Mouse (Mus musculus) intestine, postnatal 0 days (tissue): Measurements from ENCODE around the gene Enpp4. TPM values are rescaled to one million over a fixed set of nuclear protein-coding genes. Genes with fewer than 3 reads are reported as not detected.
A peak's percentile ranks its signal among the peaks of the same experiment; 100 is the strongest.

Experiments used
- ATAC-seq: fragments of 200-750 bp; cut with Nextera tagmentation; 2 replicates; pipeline ENCODE4 v1.8.0; 2017; ENCODE audit warnings: mild to moderate bottlenecking, moderate TSS enrichment, moderate library complexity
- H3K27ac ChIP-seq: fragments of 300-500 bp; sonication (generic); 2 replicates; pipeline ENCODE4 v1.5.1; 2014; ENCODE audit warnings: mild to moderate bottlenecking, low read depth, low read length, moderate library complexity
- H3K27me3 ChIP-seq: fragments of 300-500 bp; sonication (generic); replicated peaks from 2 replicates; pipeline ENCODE4 v1.6.1; 2014; ENCODE audit warnings: low read length, mixed read lengths; ENCODE audit not compliant: control insufficient read depth, insufficient read depth
- H3K36me3 ChIP-seq: fragments of 300-500 bp; sonication (generic); 2 replicates; pipeline ENCODE4 v1.6.1; 2014; ENCODE audit warnings: mild to moderate bottlenecking, moderate library complexity; ENCODE audit not compliant: control insufficient read depth, insufficient read depth
- H3K4me1 ChIP-seq: fragments of 300-500 bp; sonication (generic); replicated peaks from 2 replicates; pipeline ENCODE4 v1.6.1; 2014; ENCODE audit warnings: antibody characterized with exemption, low read length, mixed read lengths; ENCODE audit not compliant: control insufficient read depth, insufficient read depth
- H3K4me2 ChIP-seq: fragments of 300-500 bp; sonication (generic); replicated peaks from 2 replicates; pipeline ENCODE4 v1.6.1; 2014; ENCODE audit warnings: low read depth, mild to moderate bottlenecking, moderate library complexity
- H3K4me3 ChIP-seq: fragments of 300-500 bp; sonication (generic); 2 replicates; pipeline ENCODE4 v1.5.1; 2014; ENCODE audit warnings: low read depth, low read length
- H3K9ac ChIP-seq: fragments of 300-500 bp; sonication (generic); 2 replicates; pipeline ENCODE4 v1.6.1; 2014; ENCODE audit warnings: mild to moderate bottlenecking, low read depth, low read length
- H3K9me3 ChIP-seq: fragments of 300-500 bp; sonication (generic); 2 replicates; pipeline ENCODE4 v1.6.1; 2016; ENCODE audit warnings: mixed run types; ENCODE audit not compliant: control insufficient read depth
- CTCF ChIP-seq: sonication (generic); IDR thresholded peaks from 2 replicates; pipeline ENCODE4 v1.5.1; 2016; ENCODE audit warnings: low read depth, mild to moderate bottlenecking, control low read depth, antibody characterized with exemption, moderate library complexity
- WGBS: fragments of 180-500 bp; shearing (Covaris S2); extraction: QIAGEN DNeasy Blood & Tissue Kit; methylation state at CpG from one replicate; pipeline ENCODE4 v1.1.7; 2014; 5-methylcytosine and 5-hydroxymethylcytosine counted together
- polyA plus RNA-seq: library from polyadenylated mRNA; unstranded; fragments of >200 nt; fragmentation: Nextera tagmentation; extraction: Ambion mirVana; gene quantifications from 2 replicates; pipeline ENCODE4 v1.2.1, GENCODE M21; 2015

The Enpp4 gene
- polyA plus RNA-seq: 3.1 and 3.6 TPM in 2 replicates

DNA sequence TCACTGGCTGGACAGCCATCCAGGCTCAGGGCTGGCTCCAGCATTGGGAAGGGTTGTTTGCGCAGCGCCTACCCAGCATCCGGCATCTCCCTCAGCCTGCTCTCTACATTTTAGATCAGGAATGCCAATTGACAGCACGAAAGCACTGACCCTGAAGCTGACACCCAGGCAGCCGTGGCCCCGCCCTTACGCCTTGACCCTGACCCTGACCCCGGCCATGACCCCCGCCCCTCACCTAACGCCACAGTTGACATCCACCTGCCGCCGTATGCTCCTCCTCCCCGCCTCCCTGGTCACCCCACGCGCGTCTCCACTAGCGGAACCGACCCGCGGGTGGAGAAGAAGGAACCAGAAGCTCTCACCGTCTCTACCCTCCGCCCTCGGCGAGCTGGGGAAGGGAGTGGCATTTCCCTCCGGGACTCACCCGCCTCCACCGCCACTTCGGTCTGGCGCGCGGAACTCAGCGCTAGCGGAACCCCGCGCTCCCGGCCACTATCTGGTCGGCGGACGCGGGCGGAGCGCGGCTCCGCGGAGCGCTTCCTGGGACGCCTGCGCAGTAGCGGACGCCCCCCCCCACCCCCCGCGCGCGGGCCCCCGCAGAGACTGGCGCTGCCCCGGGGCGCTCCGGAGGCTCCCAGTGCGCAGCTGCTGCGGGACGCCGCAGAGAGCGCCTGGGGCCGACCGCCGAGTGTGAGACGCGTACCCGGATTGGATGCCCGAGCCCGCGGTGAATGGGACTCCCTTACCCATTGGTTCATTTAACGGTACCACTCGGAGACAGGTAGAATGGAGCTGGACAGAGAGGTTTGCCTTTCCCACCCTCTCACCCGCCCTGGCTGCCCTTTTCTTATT, at the start of gene Enpp4:
Gene Enpp4 (minus strand): TSS at position 523 of the 852 bp plus-strand sequence.
- H3K9me3 ChIP-seq: no peaks in the 10 kb centered on the region
- H3K27ac ChIP-seq: peak within 1 kb of the TSS; percentile 50
- H3K36me3 ChIP-seq: no peaks in the 10 kb centered on the region
- peak within 1 kb of the TSS; percentile 97 for H3K4me2 ChIP-seq
- H3K4me3 ChIP-seq: peak within 1 kb of the TSS; percentile 80
- H3K4me1 ChIP-seq: 0 out of 2 replicates have a peak, but pooled peaks cover 5% of the 10 kb centered on the region
- no peaks in the 10 kb centered on the region for H3K27me3 ChIP-seq
- TF ChIP-seq CTCF: no peak
- peak; percentile 97 for ATAC-seq
- peak within 1 kb of the TSS; percentile 59 for H3K9ac ChIP-seq
- under 1% methylated on average over 70 of the region's 76 CpGs for WGBS

DNA sequence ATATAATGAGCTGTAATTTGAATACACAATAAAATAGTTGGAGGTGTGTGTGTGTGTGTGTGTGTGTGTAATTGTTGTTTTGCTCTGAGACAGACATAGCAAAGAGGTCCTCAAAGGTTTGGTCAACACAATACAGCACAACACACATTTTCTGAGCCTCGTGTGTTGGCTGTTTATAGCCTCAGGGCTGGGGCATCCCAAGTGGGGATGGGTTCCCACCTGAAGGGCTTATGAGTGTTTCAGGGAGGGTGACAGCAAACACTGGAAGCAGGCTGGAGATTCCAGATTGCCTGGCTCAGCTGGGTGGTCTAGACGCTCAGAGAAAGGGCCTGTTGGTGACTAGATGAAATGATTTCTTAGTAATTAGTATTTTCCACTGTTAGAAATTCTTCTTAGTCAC, 49.6 kb upstream of the Enpp4 start:
- TF ChIP-seq CTCF: no peak
- WGBS: 59% methylated on average over 2 of the region's 2 CpGs
- ATAC-seq: no peak
- no peaks in the 10 kb centered on the region; the same call in 1 of the 2 replicates for H3K4me1 ChIP-seq
- no peak overlapping the region for H3K4me3 ChIP-seq
- no peaks in the 10 kb centered on the region for H3K9me3 ChIP-seq
- H3K27me3 ChIP-seq: no peaks in the 10 kb centered on the region
- no peaks in the 10 kb centered on the region for H3K36me3 ChIP-seq
- H3K4me2 ChIP-seq: no peak overlapping the region
- H3K27ac ChIP-seq: no peak overlapping the region
- H3K9ac ChIP-seq: no peak overlapping the region

DNA sequence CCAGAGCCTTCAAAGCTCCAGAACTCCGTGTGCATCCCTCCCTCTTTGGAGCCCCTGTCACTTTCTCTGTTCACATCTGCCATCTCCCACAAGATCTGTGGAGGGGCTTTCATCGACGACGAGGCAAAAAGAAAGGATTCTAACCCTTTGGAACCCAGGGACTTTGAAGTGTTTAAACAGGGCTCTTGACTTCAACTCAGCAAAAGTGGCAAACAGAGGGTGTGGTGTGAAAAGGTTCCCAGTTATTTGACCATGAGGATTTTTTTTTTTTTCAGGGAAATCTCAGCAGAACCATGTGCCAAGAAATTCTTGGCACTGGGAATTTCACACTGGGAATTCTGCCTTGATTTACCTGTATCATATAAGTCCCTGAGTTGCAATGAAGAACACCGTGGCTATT, 48.3 kb upstream of the Enpp4 start:
- no peak overlapping the region for H3K9ac ChIP-seq
- no peak overlapping the region for H3K4me3 ChIP-seq
- 36% methylated on average over 5 of the region's 5 CpGs for WGBS
- no peak overlapping the region for H3K27ac ChIP-seq
- no peak for ATAC-seq
- no peaks in the 10 kb centered on the region; the same call in 1 of the 2 replicates for H3K4me1 ChIP-seq
- H3K27me3 ChIP-seq: no peaks in the 10 kb centered on the region
- H3K9me3 ChIP-seq: no peaks in the 10 kb centered on the region
- no peak for TF ChIP-seq CTCF
- no peaks in the 10 kb centered on the region for H3K36me3 ChIP-seq
- no peak overlapping the region for H3K4me2 ChIP-seq

DNA sequence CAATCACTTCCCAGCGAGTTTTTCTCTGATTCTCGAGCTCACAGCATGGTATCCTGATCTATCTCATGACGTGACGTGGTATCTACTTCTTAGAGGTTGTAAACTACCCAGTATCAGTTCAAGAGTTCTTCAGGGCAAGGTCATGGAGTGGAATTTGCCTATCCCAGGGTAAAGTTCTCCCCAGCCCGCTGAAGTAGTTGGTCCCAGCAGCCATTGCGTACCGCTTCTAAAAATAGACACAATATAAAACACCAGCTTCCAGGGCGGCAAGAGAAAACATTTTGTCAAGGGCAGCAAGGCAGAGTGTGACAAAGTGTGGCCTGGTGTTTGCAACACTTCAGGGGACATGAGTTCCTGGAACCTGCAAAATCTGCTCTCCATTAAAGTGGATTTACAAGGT, 46.3 kb upstream of the Enpp4 start:
- H3K9ac ChIP-seq: no peak overlapping the region
- H3K27ac ChIP-seq: peak overlapping the region; percentile 83
- H3K27me3 ChIP-seq: no peaks in the 10 kb centered on the region
- TF ChIP-seq CTCF: no peak
- H3K9me3 ChIP-seq: no peaks in the 10 kb centered on the region
- no peak overlapping the region for H3K4me3 ChIP-seq
- ATAC-seq: peak; percentile 80
- H3K4me2 ChIP-seq: 0 out of 2 replicates have a peak overlapping the region, but pooled peaks have one; percentile 24
- peaks cover 4% of the 10 kb centered on the region; the same call in 1 of the 2 replicates for H3K4me1 ChIP-seq
- 28% methylated on average over 8 of the region's 8 CpGs for WGBS
- no peaks in the 10 kb centered on the region for H3K36me3 ChIP-seq

DNA sequence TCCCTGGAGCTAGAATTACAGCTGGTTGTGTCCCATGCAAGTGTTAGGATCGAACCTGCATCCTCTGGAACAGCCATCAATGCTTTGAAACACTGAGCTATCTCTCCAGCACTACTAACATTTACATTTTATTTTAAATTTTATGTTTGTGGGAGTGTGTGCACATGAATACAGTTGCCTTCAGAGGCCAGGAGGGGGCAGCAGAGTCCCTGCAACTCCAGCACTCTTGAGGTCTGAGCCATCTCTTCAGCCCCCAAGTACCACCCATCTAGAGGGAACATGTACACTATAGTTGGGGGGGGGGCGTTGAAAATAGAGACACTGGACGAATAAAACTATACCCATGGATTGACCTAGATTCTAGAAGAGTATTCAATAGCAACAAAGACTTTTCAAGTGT, 45.5 kb upstream of the Enpp4 start:
- no peak for ATAC-seq
- 79% methylated on average over 3 of the region's 3 CpGs for WGBS
- Histone ChIP-seq H3K4me1 (peaks cover 4% of the 10 kb centered on the region; the same call in 1 of the 2 replicates), H3K27ac (peak overlapping the region; percentile 76), H3K4me3 (no peak overlapping the region), H3K9ac (no peak overlapping the region), H3K27me3 (no peaks in the 10 kb centered on the region), H3K36me3 (no peaks in the 10 kb centered on the region), H3K9me3 (no peaks in the 10 kb centered on the region), H3K4me2 (no peak overlapping the region)
- TF ChIP-seq CTCF: peak; percentile 80

DNA sequence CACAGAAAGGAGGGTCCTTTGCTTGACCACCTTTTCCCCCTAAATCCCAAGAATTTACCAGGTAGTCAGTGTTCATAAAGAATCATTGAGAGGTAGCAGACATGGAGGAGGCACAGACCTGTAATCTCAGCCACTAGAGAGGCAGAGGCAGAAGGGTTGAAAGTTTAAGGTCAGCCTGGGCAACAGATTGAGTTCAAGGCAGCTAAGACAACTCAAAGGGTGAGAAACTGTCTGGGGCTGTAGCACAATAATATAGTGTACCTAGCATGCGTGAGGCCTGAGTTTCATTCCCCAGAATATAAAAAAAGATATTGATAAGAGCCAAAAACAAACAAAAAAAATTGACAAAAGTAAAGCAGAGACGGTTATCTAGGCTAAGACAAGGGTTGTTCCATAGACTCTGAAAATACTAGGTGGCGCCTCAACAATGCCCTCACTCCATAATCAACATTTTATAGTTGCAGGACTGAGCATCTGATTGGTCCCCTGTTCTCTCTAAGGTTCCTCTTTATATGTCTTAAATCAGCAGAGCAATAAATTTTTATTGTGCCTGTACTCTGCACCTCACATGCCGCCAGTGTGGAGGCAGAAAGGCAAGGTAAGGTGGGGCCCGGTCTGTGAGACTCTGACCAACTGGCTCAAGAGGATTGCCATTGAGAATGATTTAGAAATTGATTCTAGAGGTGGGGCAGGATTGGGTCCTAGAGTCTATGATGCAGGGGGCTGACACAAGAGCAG, 42.7 kb upstream of the Enpp4 start:
- TF ChIP-seq CTCF: peak; percentile 32; the same call in 1 of the 2 replicates

More for the DNA sequence above, 42.7 kb upstream of the Enpp4 start:
- Histone ChIP-seq H3K4me1 (peaks cover 7% of the 10 kb centered on the region; the same call in 1 of the 2 replicates), H3K27me3 (no peaks in the 10 kb centered on the region), H3K4me3 (no peak overlapping the region), H3K36me3 (no peaks in the 10 kb centered on the region), H3K27ac (peak overlapping the region; percentile 80), H3K9ac (no peak overlapping the region), H3K4me2 (no peak overlapping the region), H3K9me3 (no peaks in the 10 kb centered on the region)
- ATAC-seq: peak; percentile 87
- WGBS: 43% methylated on average over 5 of the region's 5 CpGs
